ENCODE assay signal across 22 mouse cellular contexts in the genomic region with DNA sequence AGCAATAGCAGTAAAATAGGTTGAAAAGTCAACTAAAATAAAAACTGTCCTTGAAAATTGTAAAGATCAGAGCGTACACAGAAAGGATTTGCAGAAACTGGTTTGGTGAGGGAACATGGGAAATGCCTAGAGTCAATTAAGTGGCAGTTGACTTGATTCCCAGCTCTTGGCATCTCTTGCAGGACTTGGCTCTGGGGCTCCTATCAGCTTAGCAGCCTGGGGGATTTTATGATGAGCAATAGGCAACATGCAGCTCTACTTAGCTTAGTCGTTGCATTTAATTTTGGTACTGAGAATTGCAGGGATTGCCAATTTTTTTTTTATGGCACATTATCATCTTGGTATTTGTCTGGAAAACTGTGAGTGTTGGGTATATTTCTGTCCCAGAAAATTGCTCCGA. TPM values are rescaled to one million over a fixed set of nuclear protein-coding genes. Genes with fewer than 3 reads are reported as not detected.
DNase-seq lines count a peak whose midpoint lies in the region; ATAC-seq and TF ChIP-seq lines count a peak whose summit lies in the region.
"Had no signal": no experiment of that assay in that cellular context is flagged by ENCODE, and none has a peak within 500 bp of the region (broad histone marks: within the 10 kb centered on the region; RNA-seq: fewer than 3 reads in every experiment).

No protein-coding gene starts in this region.

- no peaks in the 10 kb centered on the region for H3K36me3 ChIP-seq in forebrain, embryonic 14.5 days (ENCODE audit: control insufficient read depth, insufficient read depth, low read length)
- H3K36me3 ChIP-seq in forebrain, embryonic 11.5 days (ENCODE audit: control insufficient read depth, insufficient read depth, low read length), result no peaks in the 10 kb centered on the region
- no peaks in the 10 kb centered on the region for H3K36me3 ChIP-seq in midbrain, embryonic 14.5 days (ENCODE audit: control insufficient read depth, insufficient read depth, low read length)
- no peaks in the 10 kb centered on the region for H3K36me3 ChIP-seq in midbrain, embryonic 11.5 days (ENCODE audit: control insufficient read depth, insufficient read depth, low read length)
- H3K36me3 ChIP-seq in forebrain, embryonic 16.5 days (ENCODE audit: control insufficient read depth, insufficient read depth), result no peaks in the 10 kb centered on the region
- no peaks in the 10 kb centered on the region for H3K36me3 ChIP-seq in intestine, postnatal 0 days (ENCODE audit: control insufficient read depth, insufficient read depth)
- H3K36me3 ChIP-seq: embryonic facial prominence, embryonic 15.5 days; G1E; heart, embryonic 10.5 days; hindbrain, embryonic 13.5 days; midbrain, embryonic 12.5 days had no signal

- H3K27ac ChIP-seq in forebrain, embryonic 14.5 days (ENCODE audit: low read depth, low read length), result no peak overlapping the region
- no peak overlapping the region for H3K27ac ChIP-seq in forebrain, embryonic 11.5 days (ENCODE audit: low read depth, low read length)
- H3K27ac ChIP-seq in midbrain, embryonic 14.5 days (replicated peaks; ENCODE audit: low read depth, low read length), result no peak overlapping the region
- H3K27ac ChIP-seq in midbrain, embryonic 11.5 days (ENCODE audit: low read depth, low read length), result no peak overlapping the region
- H3K27ac ChIP-seq in forebrain, embryonic 16.5 days (ENCODE audit: low read length), result no peak overlapping the region
- H3K27ac ChIP-seq in intestine, postnatal 0 days (ENCODE audit: low read depth, low read length), result no peak overlapping the region
- H3K27ac ChIP-seq: embryonic facial prominence, embryonic 15.5 days; heart, embryonic 10.5 days; hindbrain, embryonic 13.5 days; macrophage; midbrain, embryonic 12.5 days had no signal

- no peak overlapping the region for H3K9ac ChIP-seq in forebrain, embryonic 14.5 days (ENCODE audit: low read length)
- H3K9ac ChIP-seq in forebrain, embryonic 11.5 days (ENCODE audit: low read length), result no peak overlapping the region
- no peak overlapping the region for H3K9ac ChIP-seq in midbrain, embryonic 14.5 days (replicated peaks; ENCODE audit: low read length)
- no peak overlapping the region for H3K9ac ChIP-seq in midbrain, embryonic 11.5 days (ENCODE audit: low read length)
- H3K9ac ChIP-seq in forebrain, embryonic 16.5 days (replicated peaks; ENCODE audit: low read depth, low read length), result no peak overlapping the region
- H3K9ac ChIP-seq in intestine, postnatal 0 days (ENCODE audit: low read depth, low read length), result no peak overlapping the region
- H3K9ac ChIP-seq: embryonic facial prominence, embryonic 15.5 days; hindbrain, embryonic 13.5 days; midbrain, embryonic 12.5 days had no signal

- 84% methylated on average over 3 of the region's 3 CpGs for WGBS in forebrain, embryonic 14.5 days
- whole genome bisulfite sequencing in forebrain, embryonic 11.5 days, result 87% methylated on average over 3 of the region's 3 CpGs
- WGBS in midbrain, embryonic 14.5 days, result 85% methylated on average over 3 of the region's 3 CpGs
- WGBS in midbrain, embryonic 11.5 days, result 81% methylated on average over 3 of the region's 3 CpGs
- WGBS in forebrain, embryonic 16.5 days, result 59% methylated on average over 3 of the region's 3 CpGs
- WGBS in intestine, postnatal 0 days, result 68% methylated on average over 3 of the region's 3 CpGs
- 62% methylated on average over 3 of the region's 3 CpGs for WGBS in lung, adult 2 months

- H3K9me3 ChIP-seq in forebrain, embryonic 14.5 days (replicated peaks; ENCODE audit: control insufficient read depth, low read length), result no peaks in the 10 kb centered on the region
- no peaks in the 10 kb centered on the region for H3K9me3 ChIP-seq in forebrain, embryonic 11.5 days (ENCODE audit: control insufficient read depth, low read length)
- H3K9me3 ChIP-seq in midbrain, embryonic 14.5 days (ENCODE audit: control insufficient read depth, low read length), result no peaks in the 10 kb centered on the region
- no peaks in the 10 kb centered on the region for H3K9me3 ChIP-seq in midbrain, embryonic 11.5 days (ENCODE audit: control insufficient read depth, low read length)
- H3K9me3 ChIP-seq in forebrain, embryonic 16.5 days (ENCODE audit: control insufficient read depth, low read length), result no peaks in the 10 kb centered on the region
- no peaks in the 10 kb centered on the region for H3K9me3 ChIP-seq in intestine, postnatal 0 days (ENCODE audit: control insufficient read depth)
- H3K9me3 ChIP-seq: embryonic facial prominence, embryonic 15.5 days; G1E; heart, embryonic 10.5 days; hindbrain, embryonic 13.5 days; midbrain, embryonic 12.5 days had no signal

- peak; percentile 63 for DNase-seq in forebrain, embryonic 14.5 days (ENCODE audit: low spot score)
- no peak for DNase-seq in forebrain, embryonic 11.5 days (ENCODE audit: low spot score)
- DNase-seq in midbrain, embryonic 14.5 days, result peak; percentile 21
- no peak for DNase-seq in midbrain, embryonic 11.5 days (ENCODE audit: low spot score, missing footprints)
- DNase-seq in adipocyte (ENCODE audit: low spot score), result peak; percentile 5
- DNase-seq in lung, adult 2 months, result no peak
- DNase-seq: adrenal gland, postnatal 10 days; gastrocnemius, postnatal 36 days; heart, postnatal 10 days; kidney, adult 11 months; kidney, postnatal 14 days; lung, adult 18-20 months; spleen, adult 18-20 months; thymus, adult 2 months had no signal

- H3K4me3 ChIP-seq in forebrain, embryonic 14.5 days (ENCODE audit: low read depth, low read length), result no peak overlapping the region
- no peak overlapping the region for H3K4me3 ChIP-seq in forebrain, embryonic 11.5 days (ENCODE audit: low read depth, low read length)
- H3K4me3 ChIP-seq in midbrain, embryonic 14.5 days (replicated peaks; ENCODE audit: low read depth, low read length), result no peak overlapping the region
- no peak overlapping the region for H3K4me3 ChIP-seq in midbrain, embryonic 11.5 days (ENCODE audit: low read depth, low read length)
- H3K4me3 ChIP-seq in forebrain, embryonic 16.5 days (replicated peaks; ENCODE audit: low read length), result no peak overlapping the region
- no peak overlapping the region for H3K4me3 ChIP-seq in intestine, postnatal 0 days (ENCODE audit: low read depth, low read length)
- H3K4me3 ChIP-seq in lung, adult 2 months (replicated peaks; ENCODE audit: extremely low read depth, low read depth, low read length), result no peak overlapping the region
- H3K4me3 ChIP-seq: embryonic facial prominence, embryonic 15.5 days; heart, embryonic 10.5 days; hindbrain, embryonic 13.5 days; midbrain, embryonic 12.5 days had no signal

- no peak overlapping the region for H3K4me2 ChIP-seq in forebrain, embryonic 14.5 days (ENCODE audit: low read length)
- H3K4me2 ChIP-seq in forebrain, embryonic 11.5 days (ENCODE audit: low read depth, low read length, severe bottlenecking), result no peak overlapping the region
- no peak overlapping the region for H3K4me2 ChIP-seq in midbrain, embryonic 14.5 days (ENCODE audit: low read length)
- no peak overlapping the region for H3K4me2 ChIP-seq in midbrain, embryonic 11.5 days
- no peak overlapping the region for H3K4me2 ChIP-seq in forebrain, embryonic 16.5 days (ENCODE audit: low read length)
- H3K4me2 ChIP-seq in intestine, postnatal 0 days (replicated peaks; ENCODE audit: low read depth), result no peak overlapping the region
- H3K4me2 ChIP-seq: embryonic facial prominence, embryonic 15.5 days; hindbrain, embryonic 13.5 days; midbrain, embryonic 12.5 days had no signal

- TF ChIP-seq POLR2A in lung, adult 2 months (IDR thresholded peaks at IDR 0.05; ENCODE audit: borderline replicate concordance, extremely low read depth, low read depth, low read length), result no peak

- peak; percentile 40; the same call in 1 of the 2 replicates for ATAC-seq in forebrain, embryonic 14.5 days
- ATAC-seq in forebrain, embryonic 11.5 days (replicated peaks; ENCODE audit: low FRiP score), result no peak
- no peak for ATAC-seq in midbrain, embryonic 14.5 days (ENCODE audit: low FRiP score, low TSS enrichment)
- ATAC-seq in midbrain, embryonic 11.5 days (ENCODE audit: low FRiP score), result no peak
- ATAC-seq in forebrain, embryonic 16.5 days, result peak; percentile 88
- ATAC-seq in intestine, postnatal 0 days, result no peak

- no peaks in the 10 kb centered on the region for H3K4me1 ChIP-seq in forebrain, embryonic 14.5 days (ENCODE audit: control insufficient read depth, insufficient read depth, low read length)
- H3K4me1 ChIP-seq in forebrain, embryonic 11.5 days (replicated peaks; ENCODE audit: control insufficient read depth, insufficient read depth, low read length), result no peaks in the 10 kb centered on the region
- H3K4me1 ChIP-seq in midbrain, embryonic 14.5 days (ENCODE audit: control insufficient read depth, insufficient read depth, low read length), result no peaks in the 10 kb centered on the region
- H3K4me1 ChIP-seq in midbrain, embryonic 11.5 days (ENCODE audit: control insufficient read depth, insufficient read depth, low read length), result no peaks in the 10 kb centered on the region
- no peaks in the 10 kb centered on the region for H3K4me1 ChIP-seq in forebrain, embryonic 16.5 days (replicated peaks; ENCODE audit: control insufficient read depth, insufficient read depth, low read length)
- no peaks in the 10 kb centered on the region for H3K4me1 ChIP-seq in intestine, postnatal 0 days (replicated peaks; ENCODE audit: control insufficient read depth, insufficient read depth, low read length)
- no peaks in the 10 kb centered on the region for H3K4me1 ChIP-seq in lung, adult 2 months (ENCODE audit: control insufficient read depth, insufficient read depth, low read length)
- H3K4me1 ChIP-seq: embryonic facial prominence, embryonic 15.5 days; heart, embryonic 10.5 days; hindbrain, embryonic 13.5 days; midbrain, embryonic 12.5 days had no signal

- TF ChIP-seq CTCF in intestine, postnatal 0 days (IDR thresholded peaks at IDR 0.05; ENCODE audit: low read depth), result no peak
- TF ChIP-seq CTCF in lung, adult 2 months (IDR thresholded peaks at IDR 0.05; ENCODE audit: insufficient read depth, low read length), result no peak

- H3K27me3 ChIP-seq in forebrain, embryonic 14.5 days (replicated peaks; ENCODE audit: control insufficient read depth, insufficient read depth, low read length), result no peaks in the 10 kb centered on the region
- no peaks in the 10 kb centered on the region for H3K27me3 ChIP-seq in forebrain, embryonic 11.5 days (ENCODE audit: control insufficient read depth, insufficient read depth, low read length)
- no peaks in the 10 kb centered on the region for H3K27me3 ChIP-seq in midbrain, embryonic 14.5 days (ENCODE audit: control insufficient read depth, insufficient read depth, low read length)
- no peaks in the 10 kb centered on the region for H3K27me3 ChIP-seq in midbrain, embryonic 11.5 days (ENCODE audit: control insufficient read depth, insufficient read depth, low read length)
- no peaks in the 10 kb centered on the region for H3K27me3 ChIP-seq in forebrain, embryonic 16.5 days (replicated peaks; ENCODE audit: control insufficient read depth, insufficient read depth, low read length)
- H3K27me3 ChIP-seq in intestine, postnatal 0 days (replicated peaks; ENCODE audit: control insufficient read depth, insufficient read depth, low read length), result no peaks in the 10 kb centered on the region
- H3K27me3 ChIP-seq: embryonic facial prominence, embryonic 15.5 days; hindbrain, embryonic 13.5 days; midbrain, embryonic 12.5 days had no signal

RNA-seq across cellular contexts. Expression of gene Ufl1, which starts 32.1 kb away (rescaled TPM):
- polyA plus RNA-seq in forebrain, embryonic 14.5 days (2014; fragmentation: Nextera tagmentation; extraction: Ambion mirVana), result 37.5 and 44.1 TPM in 2 replicates
- 41.8 and 43.2 TPM in 2 replicates for polyA plus RNA-seq in forebrain, embryonic 11.5 days (2014; fragmentation: Nextera tagmentation; extraction: Ambion mirVana)
- polyA plus RNA-seq in midbrain, embryonic 14.5 days (2014; fragmentation: Nextera tagmentation; extraction: Ambion mirVana), result 34.8 and 40.4 TPM in 2 replicates
- polyA plus RNA-seq in midbrain, embryonic 11.5 days (2014; fragmentation: Nextera tagmentation; extraction: Ambion mirVana), result 34.2 and 37.4 TPM in 2 replicates
- polyA plus RNA-seq in forebrain, embryonic 16.5 days (2015; fragmentation: Nextera tagmentation; extraction: Ambion mirVana), result 37.1 and 38.4 TPM in 2 replicates
- polyA plus RNA-seq in intestine, postnatal 0 days (2015; fragmentation: Nextera tagmentation; extraction: Ambion mirVana), result 35.0 and 43.1 TPM in 2 replicates
- 3.1 and 5.8 TPM in 2 replicates for polyA plus RNA-seq in lung, adult 2 months (2012; rRNA removed)

Comparison
In these comparisons a context has a peak if more than half of its experiments do, and no peak if none do; other contexts are left out.
1. ATAC-seq: peak in forebrain, embryonic 14.5 days (single experiment) and forebrain, embryonic 16.5 days (single experiment); none in forebrain, embryonic 11.5 days (single experiment), midbrain, embryonic 14.5 days (single experiment), midbrain, embryonic 11.5 days (single experiment) and intestine, postnatal 0 days (single experiment).
2. DNase-seq: peak in forebrain, embryonic 14.5 days (single experiment), midbrain, embryonic 14.5 days (single experiment) and adipocyte (single experiment); none in forebrain, embryonic 11.5 days (single experiment), midbrain, embryonic 11.5 days (single experiment) and lung, adult 2 months (single experiment).